Mouse (Mus musculus) MEL (cell line): ENCODE results near the gene Gng7. TPM values are rescaled to one million over a fixed set of nuclear protein-coding genes. Genes with fewer than 3 reads are reported as not detected.
"Not testable (repeated sequence)": the region's sequence is repeated elsewhere in the genome, so short reads cannot be mapped to it uniquely, and the experiment has no call there.

Source experiments
- DNase-seq: peaks from one replicate; pipeline ENCODE4 v3.0.0; 2011; ENCODE audit warnings: low read depth, low spot score
- H3K27ac ChIP-seq: 2 replicates; pipeline ENCODE4 v1.5.1; 2012; ENCODE audit warnings: low read depth, mild to moderate bottlenecking, control low read depth, low read length, moderate library complexity; ENCODE audit not compliant: control insufficient read depth
- H3K27me3 ChIP-seq, 2 experiments: fragments of 150-350 bp in 1 of 2; sonication (generic) in 1 of 2; 2 replicates each; pipeline ENCODE4 v1.6.1; 2012; ENCODE audit warnings: low read length in 2 of 2, mild to moderate bottlenecking in 2 of 2, improper control_type of control experiment in 1 of 2, moderate library complexity in 1 of 2; ENCODE audit not compliant: insufficient read depth in 2 of 2, control insufficient read depth in 1 of 2
- H3K36me3 ChIP-seq, 2 experiments: 2 replicates each; pipeline ENCODE4 v1.6.1; 2012 to 2014; ENCODE audit warnings: low read length in 2 of 2, improper control_type of control experiment in 1 of 2, inconsistent platforms in 1 of 2, mild to moderate bottlenecking in 1 of 2; ENCODE audit not compliant: insufficient read depth in 2 of 2, control insufficient read depth in 1 of 2
- H3K4me1 ChIP-seq, 2 experiments: fragments of 150-350 bp in 1 of 2; sonication (generic) in 1 of 2; 2 replicates each; pipeline ENCODE4 v1.6.1; 2012; ENCODE audit warnings: low read length in 2 of 2, improper control_type of control experiment in 1 of 2, mild to moderate bottlenecking in 1 of 2; ENCODE audit not compliant: insufficient read depth in 2 of 2, control insufficient read depth in 1 of 2
- H3K4me3 ChIP-seq, 2 experiments: fragments of 150-350 bp in 1 of 2; sonication (generic) in 1 of 2; 2 replicates each; pipeline ENCODE4 v1.5.1; 2012; ENCODE audit warnings: low read depth in 2 of 2, low read length in 2 of 2, mild to moderate bottlenecking in 2 of 2, moderate library complexity in 2 of 2, control low read depth in 1 of 2, improper control_type of control experiment in 1 of 2; ENCODE audit not compliant: control insufficient read depth in 1 of 2, insufficient read depth in 1 of 2
- H3K79me2 ChIP-seq: 2 replicates; pipeline ENCODE4 v1.6.1; 2012; ENCODE audit warnings: mild to moderate bottlenecking, low read length, moderate library complexity; ENCODE audit not compliant: control insufficient read depth, poor library complexity, insufficient read depth
- H3K9ac ChIP-seq: 2 replicates; pipeline ENCODE4 v1.6.1; 2012; ENCODE audit warnings: low read depth, mild to moderate bottlenecking, control low read depth, low read length, moderate library complexity; ENCODE audit not compliant: control insufficient read depth, poor library complexity, severe bottlenecking
- H3K9me3 ChIP-seq: fragments of 150-350 bp; sonication (generic); replicated peaks from 2 replicates; pipeline ENCODE4 v1.6.1; 2012; ENCODE audit warnings: mild to moderate bottlenecking, low read length, improper control_type of control experiment, moderate library complexity; ENCODE audit not compliant: insufficient read depth
- CTCF ChIP-seq, 3 experiments: IDR thresholded peaks in 2 of 3; conservative IDR thresholded peaks in 1 of 3; 2 replicates each; pipeline ENCODE4 v1.5.1; 2011 to 2012; ENCODE audit warnings: low read length in 3 of 3, low read depth in 2 of 3, mild to moderate bottlenecking in 2 of 3, improper control_type of control experiment in 1 of 3, inconsistent platforms in 1 of 3, mixed read lengths in 1 of 3, moderate library complexity in 1 of 3; ENCODE audit not compliant: control insufficient read depth in 1 of 3, insufficient read depth in 1 of 3, poor library complexity in 1 of 3, severe bottlenecking in 1 of 3
- GABPA ChIP-seq: IDR thresholded peaks from 2 replicates; pipeline ENCODE4 v1.6.1; 2012; ENCODE audit warnings: low read depth, mild to moderate bottlenecking, inconsistent platforms, low read length, improper control_type of control experiment, moderate library complexity
- HCFC1 ChIP-seq: IDR thresholded peaks from 2 replicates; pipeline ENCODE4 v1.6.1; 2012; ENCODE audit warnings: low read depth, mild to moderate bottlenecking, inconsistent platforms, low read length, improper control_type of control experiment, moderate library complexity
- JUND ChIP-seq: IDR thresholded peaks from 2 replicates; pipeline ENCODE4 v1.6.1; 2011; ENCODE audit warnings: low read depth, mild to moderate bottlenecking, improper control_type of control experiment, low read length
- MAFK ChIP-seq: IDR thresholded peaks from 2 replicates; pipeline ENCODE4 v1.6.1; 2011; ENCODE audit warnings: low read depth, mild to moderate bottlenecking, low read length, improper control_type of control experiment, borderline replicate concordance
- MAZ ChIP-seq: IDR thresholded peaks from 2 replicates; pipeline ENCODE4 v1.6.1; 2012; ENCODE audit warnings: low read depth, mild to moderate bottlenecking, inconsistent platforms, low read length, improper control_type of control experiment
- MEF2A ChIP-seq: IDR thresholded peaks from 2 replicates; pipeline ENCODE4 v1.6.1; 2014; ENCODE audit warnings: low read depth, mild to moderate bottlenecking, inconsistent platforms, low read length, improper control_type of control experiment; ENCODE audit not compliant: poor library complexity, insufficient replicate concordance, severe bottlenecking; ENCODE audit errors: extremely low read depth
- MXI1 ChIP-seq: IDR thresholded peaks from 2 replicates; pipeline ENCODE4 v1.6.1; 2011; ENCODE audit warnings: mild to moderate bottlenecking, low read depth, low read length, improper control_type of control experiment
- NRF1 ChIP-seq: IDR thresholded peaks from 2 replicates; pipeline ENCODE4 v1.6.1; 2014; ENCODE audit warnings: low read depth, mild to moderate bottlenecking, inconsistent platforms, low read length, improper control_type of control experiment, moderate library complexity; ENCODE audit not compliant: poor library complexity, insufficient read depth, severe bottlenecking
- POLR2A ChIP-seq, 2 experiments: IDR thresholded peaks; 2 replicates each; pipeline ENCODE4 v1.6.1; 2011 to 2012; ENCODE audit warnings: low read length in 2 of 2, mild to moderate bottlenecking in 2 of 2, control low read depth in 1 of 2, improper control_type of control experiment in 1 of 2, low read depth in 1 of 2, moderate library complexity in 1 of 2; ENCODE audit not compliant: control insufficient read depth in 1 of 2, insufficient read depth in 1 of 2, poor library complexity in 1 of 2
- RAD21 ChIP-seq: IDR thresholded peaks from 2 replicates; pipeline ENCODE4 v1.6.1; 2011; ENCODE audit warnings: mild to moderate bottlenecking, low read depth, low read length, improper control_type of control experiment
- RCOR1 ChIP-seq: IDR thresholded peaks from 2 replicates; pipeline ENCODE4 v1.6.1; 2012; ENCODE audit warnings: low read depth, mild to moderate bottlenecking, inconsistent platforms, low read length, improper control_type of control experiment
- SIN3A ChIP-seq: IDR thresholded peaks from 2 replicates; pipeline ENCODE4 v1.6.1; 2012; ENCODE audit warnings: low read length, improper control_type of control experiment, inconsistent platforms
- SMC3 ChIP-seq: IDR thresholded peaks from 2 replicates; pipeline ENCODE4 v1.6.1; 2011; ENCODE audit warnings: low read depth, low read length, improper control_type of control experiment
- TAL1 ChIP-seq: IDR thresholded peaks from 2 replicates; pipeline ENCODE4 v1.6.1; 2012; ENCODE audit warnings: mild to moderate bottlenecking, inconsistent platforms, low read length, moderate library complexity, mixed read lengths
- USF1 ChIP-seq: IDR thresholded peaks from 2 replicates; pipeline ENCODE4 v1.6.1; 2014; ENCODE audit warnings: low read depth, mild to moderate bottlenecking, inconsistent platforms, low read length, improper control_type of control experiment, moderate library complexity
- USF2 ChIP-seq, 2 experiments: IDR thresholded peaks; 2 replicates each; pipeline ENCODE4 v1.6.1; 2011 to 2012; ENCODE audit warnings: improper control_type of control experiment in 2 of 2, low read length in 2 of 2, borderline replicate concordance in 1 of 2, inconsistent platforms in 1 of 2, low read depth in 1 of 2, mild to moderate bottlenecking in 1 of 2; ENCODE audit not compliant: insufficient read depth in 1 of 2
- polyA plus RNA-seq, 2 experiments: library from polyadenylated mRNA; stranded (reverse) in 1 of 2; unstranded in 1 of 2; fragments of >175 nt in 1 of 2; fragments of >200 nt in 1 of 2; gene quantifications; 2 replicates each; pipeline versions ENCODE4 v1.2.1 to v1.2.4; 2012; ENCODE audit warnings: low replicate concordance in 2 of 2, low read depth in 1 of 2; ENCODE audit not compliant: insufficient read length in 2 of 2, insufficient read depth in 1 of 2, missing spikeins in 1 of 2
- total RNA-seq: library from RNA; depleted of rRNA; stranded (reverse); fragments of 300-350 nt; gene quantifications from 2 replicates; pipeline ENCODE4 v1.2.3, GENCODE M21; 2012

The Gng7 gene
- total and polyA plus RNA-seq, 3 experiments: 1.3 to 6.2 TPM; not detected in 1

GRCm38 (mm10) chr10:81057406-81058130 lies 42.8 kb upstream of the Gng7 start:
- H3K4me1 ChIP-seq: peaks cover 3 to 8% of the 10 kb centered on the region in 2 experiments; a peak in 2 of 4 replicates
- no peak overlapping the region for H3K9ac ChIP-seq
- no peak for DNase-seq
- no peaks in the 10 kb centered on the region for H3K27me3 ChIP-seq
- H3K9me3 ChIP-seq: no peaks in the 10 kb centered on the region
- no peak overlapping the region for H3K27ac ChIP-seq
- H3K79me2 ChIP-seq: peaks cover 45% of the 10 kb centered on the region
- H3K4me3 ChIP-seq: no peak overlapping the region
- no peak for TF ChIP-seq RCOR1
- TF ChIP-seq JUND: no peak
- no peak for TF ChIP-seq USF2 (IDR thresholded peaks at IDR 0.05; ENCODE audit: borderline replicate concordance in 1 of 2, insufficient read depth in 1 of 2, low read depth in 1 of 2, low read length in 2 of 2)
- no peak for TF ChIP-seq MEF2A
- no peak for TF ChIP-seq SMC3
- TF ChIP-seq CTCF (IDR thresholded peaks at IDR 0.05 in 2 of 3, conservative IDR thresholded peaks at IDR 0.05 in 1 of 3; ENCODE audit: control insufficient read depth in 1 of 3, insufficient read depth in 1 of 3, low read depth in 2 of 3, low read length in 3 of 3, poor library complexity in 1 of 3, severe bottlenecking in 1 of 3): no peak
- TF ChIP-seq RAD21: no peak
- no peak for TF ChIP-seq USF1
- H3K36me3 ChIP-seq: peaks cover 0 to 2% of the 10 kb centered on the region in 2 experiments; a peak in 2 of 4 replicates

GRCm38 (mm10) chr10:81055802-81056340 lies 41.1 kb upstream of the Gng7 start:
- not testable (repeated sequence) for H3K9me3 ChIP-seq, DNase-seq, H3K9ac ChIP-seq, H3K27ac ChIP-seq, H3K27me3 ChIP-seq, H3K4me1 ChIP-seq, H3K4me3 ChIP-seq, H3K36me3 ChIP-seq
- H3K79me2 ChIP-seq: peaks cover 45% of the 10 kb centered on the region

- Histone ChIP-seq H3K79me2 (peaks cover 45% of the 10 kb centered on the region), H3K4me3 (no peak overlapping the region), H3K9ac (no peak overlapping the region), H3K9me3 (no peaks in the 10 kb centered on the region), H3K27ac (no peak overlapping the region), H3K27me3 (no peaks in the 10 kb centered on the region), H3K4me1 (peaks cover 3 to 8% of the 10 kb centered on the region in 2 experiments; a peak in 2 of 4 replicates), H3K36me3 (no peaks in the 10 kb centered on the region; a peak in 2 of 4 replicates)
- TF ChIP-seq JUND (no peak), SMC3 (no peak), MAFK (no peak), NRF1 (no peak), TAL1 (no peak), USF1 (no peak), MAZ (no peak), GABPA (no peak), CTCF (IDR thresholded peaks at IDR 0.05 in 2 of 3, conservative IDR thresholded peaks at IDR 0.05 in 1 of 3; ENCODE audit: control insufficient read depth in 1 of 3, insufficient read depth in 1 of 3, low read depth in 2 of 3, low read length in 3 of 3, poor library complexity in 1 of 3, severe bottlenecking in 1 of 3) (no peak), HCFC1 (no peak), POLR2A (IDR thresholded peaks at IDR 0.05; ENCODE audit: control insufficient read depth in 1 of 2, insufficient read depth in 1 of 2, low read depth in 1 of 2, low read length in 2 of 2, poor library complexity in 1 of 2) (no peak), SIN3A (no peak), MXI1 (no peak), RCOR1 (no peak)
- no peak for DNase-seq
Observed at GRCm38 (mm10) chr10:81055169-81055568, 40.4 kb upstream of the Gng7 start.
